Mouse (Mus musculus) small intestine, adult 2 months (tissue): ENCODE measurements at regions not wholly inside any gene's neighbourhood (a gene's known extent, or its start where the extent isn't known, plus 50 kb on each side); places are given as distances from the start of the nearest gene placed in this dataset.

Source experiments
- CTCF ChIP-seq: fragments of 200-500 bp; IDR thresholded peaks from 2 replicates; pipeline ENCODE4 v1.5.1; 2012; ENCODE audit warnings: low read depth, mild to moderate bottlenecking, control low read depth, inconsistent platforms, low read length, moderate library complexity, mixed read lengths; ENCODE audit not compliant: insufficient replicate concordance, insufficient read length; ENCODE audit errors: extremely low read depth
- POLR2A ChIP-seq: fragments of 200-500 bp; IDR thresholded peaks from 2 replicates; pipeline ENCODE4 v1.6.1; 2012; ENCODE audit warnings: low read depth, mild to moderate bottlenecking, control low read depth, inconsistent platforms, low read length, moderate library complexity

DNA sequence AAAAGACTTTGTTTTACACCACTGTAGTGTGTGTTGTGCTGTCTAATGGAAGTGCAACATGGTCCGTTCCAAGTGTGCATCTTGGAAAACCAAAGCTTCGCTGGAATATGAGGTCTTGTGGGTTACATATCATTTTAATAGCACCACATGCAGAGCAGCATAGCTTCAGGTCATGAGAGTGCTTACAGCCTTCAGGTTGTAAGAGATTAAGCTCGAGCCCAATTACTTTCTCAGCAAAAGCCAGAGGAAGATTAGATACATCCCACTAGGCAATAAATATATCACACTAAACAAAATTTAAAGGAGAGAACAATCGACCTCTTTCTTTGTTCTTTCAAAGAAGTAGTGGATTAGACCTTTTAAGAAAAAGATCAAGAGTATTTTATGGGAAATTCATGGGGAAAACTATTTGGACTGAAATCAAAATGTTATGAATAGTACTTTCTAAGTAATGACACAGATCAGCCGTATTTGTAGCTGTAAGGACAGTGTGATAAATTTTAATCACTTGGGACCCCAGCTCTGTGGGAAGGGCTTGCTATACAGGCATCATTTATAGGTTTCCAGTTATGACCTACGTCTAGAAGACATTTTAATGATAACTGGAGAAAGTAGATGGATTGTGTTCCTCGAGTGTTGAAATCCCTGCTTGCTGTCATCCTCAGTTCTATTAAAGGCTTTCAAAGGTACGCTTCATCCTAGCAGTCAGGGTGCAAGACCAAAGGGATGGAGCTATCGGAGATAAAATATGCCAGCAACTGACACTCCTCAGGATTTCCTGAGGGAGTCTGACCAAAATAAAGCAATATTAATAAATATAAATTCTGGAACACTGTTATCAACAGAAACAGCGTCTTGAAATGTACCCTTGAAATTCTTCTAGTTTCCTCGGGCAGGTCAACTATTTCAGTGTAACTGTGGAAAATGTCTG, 101.3 kb upstream of the Tcf21 start:
- TF ChIP-seq POLR2A (no peak), CTCF (no peak)
